Mouse (Mus musculus): ENCODE measurements around the gene Bahd1.
A peak's percentile ranks its signal among the peaks of the same experiment; 100 is the strongest.

Gene Bahd1

DNA sequence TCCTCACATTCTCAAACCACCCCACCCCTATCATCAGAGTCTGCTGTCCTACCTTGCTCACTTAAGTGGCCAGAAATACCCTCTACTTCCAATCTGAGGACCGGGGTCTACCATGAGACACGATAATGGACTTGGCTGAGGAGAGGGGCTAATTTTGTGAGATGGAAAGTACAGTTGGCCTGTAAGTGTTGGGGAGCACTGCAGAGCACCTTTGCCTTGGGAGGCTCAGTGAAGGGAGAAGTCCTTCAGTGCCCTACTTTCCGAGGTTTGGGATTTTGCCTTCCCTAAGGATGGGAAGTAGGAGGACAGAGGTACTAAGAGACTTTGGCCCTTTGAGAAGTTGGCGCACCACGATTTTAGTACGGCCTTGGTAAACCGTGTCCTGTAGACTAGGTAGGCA lies 871 bp upstream of the Bahd1 start:
- no peak for DNase-seq

DNA sequence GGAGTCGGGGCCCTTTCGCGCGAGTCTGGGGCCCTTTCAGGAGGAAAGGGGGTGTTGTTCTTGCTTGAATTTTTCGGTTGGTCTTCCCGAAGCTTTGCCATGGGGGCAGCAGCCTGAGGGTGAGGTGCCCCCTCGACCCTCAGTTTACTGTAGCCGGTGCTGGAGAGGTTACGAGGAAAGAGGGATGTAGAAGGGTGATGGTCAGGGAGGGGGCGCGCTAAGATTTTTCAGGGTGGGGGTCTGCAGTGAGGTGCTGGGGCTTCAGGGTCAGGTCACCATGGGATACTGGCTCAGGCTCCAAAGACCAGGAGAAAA lies 606 bp downstream of the Bahd1 start:
- DNase-seq, result no peak

GRCm38 (mm10) chr2:118901175-118902031 lies 1.2 kb downstream of the Bahd1 start:
- peak; percentile 97 for DNase-seq

DNA sequence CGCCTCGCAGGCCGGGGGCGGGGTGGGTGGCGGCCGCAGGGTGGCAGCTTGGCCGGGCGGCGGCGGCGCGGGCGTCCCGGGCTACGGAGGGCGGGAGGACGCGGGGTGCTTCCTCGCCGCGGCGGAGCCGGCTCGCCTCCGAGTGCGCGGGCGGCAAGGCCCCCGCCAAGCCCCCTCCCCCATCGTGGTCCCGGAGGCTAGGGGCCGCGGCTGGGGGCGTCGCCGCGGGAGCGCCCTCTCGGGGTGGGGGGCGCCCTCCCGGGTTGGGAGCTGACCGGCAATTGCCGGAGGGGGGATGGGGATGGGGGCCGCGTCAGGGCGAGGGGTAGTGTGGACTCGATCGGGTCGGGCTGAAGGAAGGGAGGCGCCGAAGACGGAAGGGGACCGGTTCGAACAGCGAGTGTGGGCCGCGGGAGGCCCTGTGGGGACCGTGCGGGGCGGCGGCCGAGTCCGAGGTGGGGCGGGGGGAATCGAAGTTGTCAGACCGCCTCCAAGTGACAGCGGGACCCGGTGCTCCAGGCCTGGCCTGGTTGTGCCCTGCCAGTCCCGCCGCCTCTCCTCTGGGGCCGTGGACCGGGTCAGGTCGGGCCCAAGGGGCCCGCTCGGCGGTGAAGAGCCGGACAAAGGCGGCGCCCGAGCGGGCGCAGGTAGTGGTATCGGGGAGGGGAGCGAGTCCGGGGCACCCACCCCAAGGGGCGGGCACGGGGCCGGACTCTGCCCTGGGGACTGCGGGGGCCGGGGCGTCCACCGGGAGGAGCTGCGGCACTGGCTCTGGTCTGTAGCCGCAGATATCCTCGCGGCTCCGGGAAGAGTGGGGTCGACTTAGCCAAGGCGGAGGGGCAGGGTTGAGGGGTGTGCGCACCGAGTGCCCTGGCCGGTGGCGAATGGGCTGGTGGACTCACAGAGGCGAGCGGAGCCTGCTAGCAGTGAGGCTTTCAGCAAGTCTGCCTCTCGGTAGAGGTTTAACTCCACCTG lies 2.2 kb downstream of the Bahd1 start:
- DNase-seq, result peak; percentile 78

GRCm38 (mm10) chr2:118903333-118903741 lies 3.2 kb downstream of the Bahd1 start:
- DNase-seq, result no peak

DNA sequence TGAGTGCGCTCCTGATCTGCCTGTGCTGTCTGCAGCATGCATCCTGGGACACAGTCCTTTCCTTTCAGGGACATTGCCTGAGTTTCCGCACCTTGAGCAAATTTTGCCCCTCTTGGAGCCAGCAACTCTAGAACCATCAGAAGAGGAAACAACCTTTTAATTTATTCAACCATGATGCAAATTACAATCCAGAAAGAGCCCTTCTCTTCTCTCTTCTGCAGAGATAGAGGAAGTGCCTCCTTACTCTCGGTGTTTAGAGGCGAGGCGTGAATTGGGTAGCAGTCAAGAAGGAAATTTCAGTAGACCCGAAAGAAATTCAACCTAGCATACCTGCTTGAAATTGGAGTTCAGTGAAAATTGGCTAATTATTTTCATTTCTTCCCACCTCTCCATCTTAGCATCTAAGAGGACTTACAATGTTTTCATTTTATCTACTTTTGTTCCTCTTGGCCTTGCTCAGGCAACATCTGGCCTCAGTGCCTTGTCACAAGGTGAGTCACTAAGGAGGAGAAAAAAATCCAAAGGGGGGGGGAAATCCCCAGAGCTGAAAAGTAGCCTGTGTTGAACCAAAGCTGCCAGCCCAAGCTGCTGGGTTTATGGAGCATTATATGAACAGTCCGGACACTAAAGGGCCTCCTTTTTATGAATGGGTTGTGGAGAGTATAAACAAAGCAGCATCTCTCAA lies 5.4 kb downstream of the Bahd1 start:
- DNase-seq, result no peak

GRCm38 (mm10) chr2:118906118-118906492 lies 5.9 kb downstream of the Bahd1 start:
- no peak for DNase-seq

- no peak for DNase-seq
These were observed 7.6 kb downstream of the Bahd1 start for GRCm38 (mm10) chr2:118907781-118908180.

GRCm38 (mm10) chr2:118909151-118909550 lies 9.0 kb downstream of the Bahd1 start:
- DNase-seq, result no peak

GRCm38 (mm10) chr2:118910605-118911278 lies 10.6 kb downstream of the Bahd1 start:
- peak; percentile 71 for DNase-seq

GRCm38 (mm10) chr2:118912706-118913105 lies 12.5 kb downstream of the Bahd1 start:
- DNase-seq, result no peak

DNA sequence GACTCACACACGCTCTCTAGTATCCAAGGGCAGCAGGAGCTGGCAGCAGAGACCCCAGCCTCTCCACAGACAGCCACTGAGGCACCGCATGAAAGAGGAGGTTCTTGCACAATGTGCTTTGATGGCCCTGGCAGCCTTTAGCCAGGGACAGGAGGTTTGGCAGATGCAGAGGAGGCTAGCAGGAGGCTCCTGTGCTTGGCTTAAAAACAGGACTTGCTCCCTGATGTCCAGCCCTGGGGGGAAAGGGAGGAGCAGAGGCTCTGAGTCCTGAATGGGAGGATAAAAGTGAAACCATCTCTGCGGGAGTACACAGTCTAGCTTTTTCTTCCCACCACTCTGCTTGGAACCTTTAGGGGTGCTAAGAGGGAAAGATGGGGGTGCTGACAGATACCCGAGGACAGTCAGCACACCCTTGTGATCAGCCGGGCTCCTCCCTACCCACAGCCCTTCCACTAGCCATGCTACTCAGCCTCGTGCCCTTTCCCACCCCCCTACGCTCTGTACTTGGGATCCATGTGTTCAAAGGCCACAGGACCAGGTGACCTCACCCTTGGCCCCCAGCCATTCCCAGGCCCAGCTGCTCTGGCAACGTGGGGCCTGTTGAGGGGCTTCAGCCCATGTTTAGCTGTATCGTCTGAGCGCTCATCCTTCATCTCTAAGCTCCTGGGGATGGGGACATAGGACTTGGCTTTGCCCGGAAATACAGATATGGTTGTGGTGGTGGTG lies 13.5 kb downstream of the Bahd1 start:
- peak; percentile 78 for DNase-seq

DNA sequence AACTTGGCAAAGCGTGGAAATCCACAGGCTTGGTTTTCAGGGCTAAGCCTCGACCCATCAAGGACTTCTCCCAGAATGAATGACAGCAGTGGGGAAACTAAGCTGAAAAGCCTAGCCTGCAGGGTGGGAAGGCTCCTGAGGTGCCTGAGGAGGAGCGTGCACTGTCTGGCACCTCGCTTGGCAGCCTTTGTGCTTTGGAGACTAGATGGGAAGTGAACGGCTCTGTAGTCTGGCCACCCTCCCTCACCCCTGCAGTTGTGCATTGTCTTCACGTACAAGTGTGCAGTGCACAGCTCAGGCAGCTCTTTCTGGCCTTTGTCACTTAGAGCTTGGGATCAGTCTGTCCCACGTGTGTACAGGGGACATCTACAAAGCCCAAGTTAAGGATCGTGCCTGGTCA lies 14.5 kb downstream of the Bahd1 start:
- DNase-seq, result no peak

DNA sequence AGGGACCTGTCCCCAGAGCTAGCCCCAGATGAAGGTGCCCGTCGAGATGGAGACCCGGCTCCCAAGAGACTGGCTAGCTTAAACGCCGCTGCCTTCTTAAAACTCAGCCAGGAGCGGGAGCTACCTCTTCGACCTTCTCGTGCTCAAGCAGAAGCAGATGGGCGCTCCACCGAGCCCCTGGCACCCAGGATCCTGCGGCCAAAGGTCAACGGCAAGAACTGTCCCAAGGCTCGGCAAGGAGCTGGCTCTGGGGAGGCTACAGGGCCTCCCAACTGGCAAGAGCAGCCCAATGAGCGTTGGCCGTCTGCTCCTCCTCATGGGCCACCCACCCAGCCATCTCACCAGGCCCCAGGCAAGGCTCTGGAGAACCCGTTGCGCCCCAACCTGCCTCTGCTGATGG lies 16.3 kb downstream of the Bahd1 start:
- peak; percentile 70 for DNase-seq

DNA sequence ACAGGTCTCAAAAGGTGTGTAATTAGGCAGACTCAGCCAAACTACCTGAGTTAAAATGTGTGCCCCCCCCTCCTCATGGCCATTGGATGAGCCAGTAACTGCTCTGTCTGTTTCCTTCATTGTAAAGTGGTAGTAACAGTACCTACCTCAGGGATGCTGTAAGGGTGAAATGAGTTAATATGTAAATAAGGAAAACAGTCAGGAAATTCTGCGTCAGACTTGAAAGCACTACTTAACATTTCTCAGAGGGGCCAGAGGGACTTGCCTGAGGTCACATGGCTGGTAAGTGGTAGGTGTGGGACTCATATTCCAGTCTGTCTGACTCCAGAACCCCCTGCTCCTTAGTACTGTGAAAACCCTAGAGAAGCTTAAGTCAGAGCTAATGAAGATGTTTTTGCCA lies 18.4 kb downstream of the Bahd1 start:
- DNase-seq, result no peak

DNA sequence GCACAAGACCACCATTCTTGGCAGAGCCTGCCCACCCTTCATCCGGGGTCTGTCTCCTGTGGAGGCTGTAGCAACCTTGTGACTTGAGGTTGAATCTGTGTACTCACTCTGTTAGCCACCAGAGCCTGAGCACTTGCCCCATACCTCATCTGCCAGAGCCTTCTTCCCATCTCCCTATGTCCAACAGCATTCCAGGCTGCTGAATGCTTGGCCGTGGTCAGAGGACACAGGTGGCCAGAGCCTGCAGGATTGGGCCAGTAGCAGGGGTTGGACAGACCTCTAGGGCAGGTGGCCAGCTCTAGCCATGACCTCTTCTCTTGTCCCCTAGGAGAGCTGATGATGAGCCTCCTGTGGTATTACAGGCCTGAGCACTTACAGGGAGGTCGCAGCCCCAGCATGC lies 20.3 kb downstream of the Bahd1 start:
- no peak for DNase-seq

- no peak for DNase-seq
These were observed 25.8 kb downstream of the Bahd1 start for GRCm38 (mm10) chr2:118925952-118926351.

DNA sequence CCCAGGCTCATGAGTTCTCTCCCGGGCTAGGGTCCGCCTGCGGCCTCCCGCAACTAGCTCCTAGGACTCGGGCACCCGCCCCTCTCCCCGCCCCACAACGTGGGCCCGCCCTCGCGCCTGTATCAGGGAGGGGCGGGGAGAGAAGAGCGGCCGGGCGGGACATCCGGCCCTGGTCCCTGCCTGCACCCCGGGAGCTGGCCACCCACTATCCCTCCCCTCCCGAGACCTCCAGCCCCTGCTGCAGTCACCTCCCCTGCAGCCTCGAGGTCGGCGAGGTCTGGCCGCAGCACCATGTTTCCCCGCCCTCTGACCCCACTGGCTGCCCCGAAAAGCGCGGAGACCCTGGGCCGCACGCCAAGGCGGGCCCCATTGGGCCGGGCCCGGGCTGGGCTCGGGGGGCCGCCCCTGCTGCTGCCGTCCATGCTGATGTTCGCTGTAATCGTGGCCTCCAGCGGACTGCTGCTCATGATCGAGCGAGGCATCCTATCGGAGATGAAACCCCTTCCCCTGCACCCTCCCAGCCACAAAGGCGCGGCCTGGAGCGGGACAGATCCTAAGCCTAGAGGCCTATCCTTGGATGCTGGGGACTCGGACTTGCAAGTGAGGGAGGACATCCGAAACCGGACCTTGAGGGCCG lies 26.3 kb downstream of the Bahd1 start, which contains the start of gene Chst14:
Chst14 (plus strand) TSS at position 136 of the 637 bp plus-strand sequence.
- peak; percentile 71 for DNase-seq

GRCm38 (mm10) chr2:118926998-118927739 lies 27.0 kb downstream of the Bahd1 start:
- no peak for DNase-seq

DNA sequence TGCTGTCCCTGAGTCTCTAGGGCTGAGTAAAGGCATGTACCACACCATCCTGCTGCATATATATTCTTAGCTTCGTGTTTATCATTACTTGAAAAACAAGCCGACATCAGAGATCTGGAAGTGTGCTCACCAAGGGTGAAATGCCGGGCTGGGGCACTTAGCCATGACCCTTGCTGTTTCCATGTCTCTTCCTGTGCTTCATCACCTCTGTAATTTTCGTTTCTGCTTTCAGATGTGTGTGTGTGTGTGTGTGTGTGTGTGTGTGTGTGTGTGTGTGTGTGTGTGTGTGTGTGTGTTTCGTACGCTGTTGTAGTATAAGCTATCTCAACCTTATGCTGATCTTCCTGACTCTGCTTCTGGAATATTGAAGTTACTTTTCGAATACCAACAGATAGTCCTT lies 41.2 kb downstream of the Bahd1 start:
- no peak for DNase-seq

DNA sequence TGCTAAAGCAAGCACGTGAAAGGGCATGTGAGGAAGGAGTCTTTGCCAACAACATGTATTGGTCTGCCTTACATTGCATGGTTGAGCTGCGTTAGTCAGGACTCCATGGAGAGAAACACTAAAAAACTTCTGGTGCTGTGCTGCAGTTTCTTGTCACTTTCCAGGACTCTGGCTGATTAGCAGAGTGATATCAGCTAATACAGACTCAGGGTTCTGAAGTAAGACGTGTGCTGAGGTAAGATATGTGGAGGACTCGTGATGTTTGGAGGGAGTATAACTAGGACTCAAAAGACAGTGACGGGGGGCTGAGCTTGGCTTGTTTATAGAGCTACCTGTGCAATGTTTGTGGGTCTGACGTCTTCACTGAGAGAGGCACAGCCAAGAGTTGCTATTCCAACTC lies 43.1 kb downstream of the Bahd1 start:
- no peak for DNase-seq

All from kidney, adult 11 months (tissue).